Mouse (Mus musculus): ENCODE data around the gene Tmod4.

The Tmod4 gene

DNA sequence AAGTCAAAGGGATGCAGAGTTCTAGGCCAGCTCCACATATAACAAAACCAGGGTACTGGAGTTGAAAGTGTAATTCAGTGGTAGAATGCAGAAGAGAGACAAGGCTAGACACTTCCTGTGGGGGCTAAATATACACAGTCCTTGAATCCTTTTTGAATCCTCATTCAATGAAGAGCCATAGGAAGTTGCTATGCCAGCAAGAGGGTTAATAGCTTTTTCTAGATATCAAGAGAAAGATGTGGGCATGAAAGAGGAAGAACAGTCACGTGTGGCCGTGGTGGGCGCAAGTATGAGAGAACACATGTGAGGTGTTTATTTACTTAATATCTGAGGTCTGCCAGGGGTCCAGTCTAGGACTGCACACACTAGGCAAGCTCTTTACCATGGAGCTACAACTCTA is 12.1 kb downstream of the Tmod4 start:
- DNase-seq (ENCODE audit: low spot score), result no peak

DNA sequence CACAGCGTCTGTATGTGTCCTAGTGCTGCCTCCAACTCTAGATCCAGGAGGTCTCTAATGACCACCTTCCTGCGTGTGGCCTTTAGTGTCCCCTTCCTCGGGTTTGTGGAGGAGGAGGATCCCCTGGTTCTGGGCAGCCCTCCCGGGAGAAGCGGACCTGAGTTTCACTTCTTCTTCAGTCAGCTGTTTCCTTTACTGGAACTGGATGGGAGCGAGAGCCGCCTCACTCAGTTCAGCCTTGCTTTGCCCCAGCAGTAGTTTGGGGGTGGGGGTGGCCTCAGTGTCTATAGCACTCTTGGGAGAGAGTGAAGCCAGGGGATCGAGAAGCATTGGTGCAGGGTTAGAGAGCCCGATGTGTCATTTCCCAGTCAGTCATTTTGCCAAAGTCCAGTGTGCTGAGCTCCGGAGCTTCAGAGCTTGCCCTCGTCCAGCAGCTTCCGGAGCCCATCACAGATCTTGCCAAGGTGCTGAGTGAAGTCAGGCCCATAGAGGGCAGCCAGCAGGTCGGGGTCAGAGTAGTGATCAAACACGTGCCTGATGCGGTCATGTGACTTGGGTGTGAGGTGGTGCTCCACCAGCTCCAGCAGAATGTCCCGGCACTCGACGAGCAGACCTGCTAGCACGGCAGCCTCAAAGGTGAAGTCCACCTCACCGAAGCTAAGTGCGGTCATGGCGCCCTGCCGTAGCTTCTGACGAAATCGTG is 15.5 kb downstream of the Tmod4 start:
- DNase-seq (ENCODE audit: low spot score), result no peak

DNA sequence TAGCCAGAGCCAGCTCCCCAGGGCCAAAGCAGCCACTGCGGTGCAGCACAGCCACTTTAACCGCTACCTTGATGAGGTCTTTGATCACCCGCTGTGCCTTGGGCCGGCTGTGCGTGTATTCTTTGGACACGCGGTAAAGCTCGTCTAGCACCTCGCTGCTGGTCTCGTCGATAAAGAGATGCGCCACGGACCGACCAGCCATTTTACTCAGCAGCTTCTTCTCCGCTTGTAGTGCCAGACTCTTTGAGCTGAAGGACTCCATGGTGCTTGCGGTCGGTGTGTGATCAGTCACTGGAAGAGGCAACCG is 16.0 kb downstream of the Tmod4 start:
- DNase-seq (ENCODE audit: low spot score), result no peak

DNA sequence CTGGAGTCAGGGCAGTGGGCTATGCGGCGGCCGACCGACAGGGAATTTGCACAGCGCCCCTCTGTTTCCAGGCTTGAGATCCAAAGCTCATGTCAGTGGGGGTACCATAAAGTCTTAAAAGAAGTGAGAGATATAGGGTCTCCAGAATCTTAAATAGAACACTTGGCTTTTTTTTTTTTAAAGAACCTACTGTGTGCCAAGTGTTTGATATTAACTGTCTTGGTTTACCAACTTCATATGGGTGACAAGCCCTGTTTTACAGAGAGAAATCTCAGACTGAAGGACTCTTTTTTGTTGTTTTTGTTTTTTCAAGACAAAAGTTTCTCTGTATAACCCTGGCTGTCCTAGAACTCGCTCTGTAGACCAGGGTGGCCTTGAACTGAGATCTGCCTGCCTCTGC is 16.5 kb downstream of the Tmod4 start:
- no peak for DNase-seq (ENCODE audit: low spot score)

GRCm38 (mm10) chr3:95141474-95141873 is 17.2 kb downstream of the Tmod4 start:
- peak; percentile 26 for DNase-seq (ENCODE audit: low spot score)

GRCm38 (mm10) chr3:95141952-95142616 is 17.8 kb downstream of the Tmod4 start, which contains the start of gene Tnfaip8l2:
TSS of gene Tnfaip8l2 (minus strand) at chr3:95142360.
- peak; percentile 39 for DNase-seq (ENCODE audit: low spot score)

DNA sequence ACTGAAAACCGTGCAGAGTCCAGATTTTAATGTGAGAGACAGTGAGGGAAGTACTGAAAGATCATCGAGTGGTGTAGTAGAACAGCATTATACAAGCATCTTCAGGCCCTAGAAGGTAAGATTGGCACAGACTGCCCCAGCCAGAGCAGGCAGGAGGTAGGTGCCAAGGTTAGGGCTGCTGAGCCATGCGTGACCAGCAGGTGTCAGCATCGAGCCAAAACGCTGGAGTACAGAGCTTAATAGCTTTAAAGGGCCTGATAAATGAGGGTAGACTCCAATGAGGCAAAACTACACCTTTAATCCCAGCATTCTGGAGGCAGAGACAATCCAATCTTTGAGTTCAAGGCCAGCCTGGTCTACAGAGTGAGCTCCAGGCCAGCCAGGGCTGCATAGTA is 18.3 kb downstream of the Tmod4 start:
- peak; percentile 80 for DNase-seq (ENCODE audit: low spot score)

- DNase-seq (ENCODE audit: low spot score), result no peak
Observed at GRCm38 (mm10) chr3:95147924-95148323, 23.6 kb downstream of the Tmod4 start.

DNA sequence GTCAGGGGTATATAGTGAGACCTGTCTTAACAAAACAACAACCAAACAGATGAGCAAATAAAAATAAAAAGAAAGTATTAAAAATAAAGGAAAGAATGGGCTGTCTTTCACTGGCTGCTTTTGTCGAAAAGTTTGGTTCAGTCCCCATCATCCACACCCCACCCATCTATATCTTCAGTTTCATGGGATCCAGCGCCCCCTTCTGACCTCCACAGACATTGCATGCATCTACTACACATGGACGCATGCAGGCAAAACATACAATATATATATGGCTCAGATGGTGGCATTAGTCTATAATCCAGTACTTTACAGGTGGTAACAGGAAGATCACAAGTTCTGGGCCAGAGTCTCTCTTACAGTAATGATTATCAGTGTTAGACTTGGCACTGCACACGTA is 29.6 kb downstream of the Tmod4 start:
- peak; percentile 53 for DNase-seq (ENCODE audit: low spot score)

DNA sequence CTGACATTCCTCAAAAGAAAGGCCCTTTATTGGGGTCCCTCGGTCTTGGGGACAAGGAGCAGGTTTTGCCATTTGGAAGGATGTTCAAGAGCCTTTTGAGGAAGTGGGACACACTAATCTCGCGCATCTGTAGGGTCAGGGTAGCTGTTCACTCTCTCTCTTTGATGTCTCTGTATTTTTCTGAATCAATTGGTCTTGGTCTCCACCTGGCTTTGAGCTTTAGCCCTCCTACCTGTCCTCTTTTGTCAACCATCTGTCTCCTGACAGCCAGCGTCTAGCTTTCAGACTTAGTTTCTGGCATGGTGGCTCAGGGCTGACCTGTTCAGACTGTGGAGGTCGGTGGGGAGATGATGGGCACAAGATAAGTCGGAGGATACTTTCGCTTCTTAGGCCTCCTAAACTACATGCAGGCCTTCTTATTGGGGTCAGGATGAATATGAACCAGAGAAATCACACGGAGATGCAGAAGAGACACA is 35.3 kb downstream of the Tmod4 start:
- DNase-seq (ENCODE audit: low spot score), result no peak

GRCm38 (mm10) chr3:95159987-95160963 is 36.0 kb downstream of the Tmod4 start, which contains the start of gene Sema6c:
TSS of gene Sema6c (plus strand) at chr3:95160457.
- peak; percentile 76 for DNase-seq (ENCODE audit: low spot score)

- DNase-seq (ENCODE audit: low spot score), result no peak
Observed at GRCm38 (mm10) chr3:95161041-95161551, 36.8 kb downstream of the Tmod4 start.

- no peak for DNase-seq (ENCODE audit: low spot score)
Observed at GRCm38 (mm10) chr3:95161618-95162344, 37.5 kb downstream of the Tmod4 start.

- no peak for DNase-seq (ENCODE audit: low spot score)
Observed at GRCm38 (mm10) chr3:95162345-95162628, 38.0 kb downstream of the Tmod4 start.

GRCm38 (mm10) chr3:95163419-95164255 is 39.4 kb downstream of the Tmod4 start:
- no peak for DNase-seq (ENCODE audit: low spot score)

DNA sequence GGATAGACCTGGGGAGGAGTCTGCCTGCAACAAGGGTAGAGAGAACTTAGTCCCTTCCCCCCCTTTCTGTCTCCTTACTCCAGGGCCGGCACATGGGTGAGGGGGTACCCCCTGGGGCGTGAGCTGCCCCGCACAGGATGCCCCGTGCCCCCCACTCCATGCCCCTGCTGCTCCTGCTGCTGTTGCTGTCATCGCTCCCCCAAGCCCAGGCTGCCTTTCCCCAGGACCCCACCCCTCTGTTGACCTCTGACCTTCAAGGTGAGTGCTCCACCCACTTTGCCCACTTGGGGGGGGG is 39.9 kb downstream of the Tmod4 start:
- no peak for DNase-seq (ENCODE audit: low spot score)

GRCm38 (mm10) chr3:95164840-95165239 is 40.6 kb downstream of the Tmod4 start:
- no peak for DNase-seq (ENCODE audit: low spot score)

DNA sequence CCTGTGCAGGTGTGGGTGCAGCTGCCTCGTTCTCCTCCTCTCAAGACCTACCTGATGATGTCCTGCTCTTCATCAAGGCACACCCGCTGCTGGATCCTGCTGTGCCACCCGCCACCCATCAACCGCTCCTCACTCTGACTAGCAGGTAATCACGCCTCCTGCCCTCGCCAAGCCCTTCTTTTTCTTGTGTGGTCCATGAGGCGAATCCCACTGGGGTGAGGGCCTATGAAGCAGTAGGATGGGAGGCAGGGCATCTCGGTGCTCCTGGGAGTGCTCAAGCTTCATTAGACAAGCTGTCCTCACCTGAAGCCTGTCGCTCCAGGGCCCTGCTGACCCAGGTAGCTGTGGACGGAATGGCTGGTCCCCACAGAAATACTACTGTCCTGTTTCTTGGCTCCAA is 45.7 kb downstream of the Tmod4 start:
- DNase-seq (ENCODE audit: low spot score), result no peak

GRCm38 (mm10) chr3:95171105-95171504 is 46.8 kb downstream of the Tmod4 start:
- DNase-seq (ENCODE audit: low spot score), result no peak

DNA sequence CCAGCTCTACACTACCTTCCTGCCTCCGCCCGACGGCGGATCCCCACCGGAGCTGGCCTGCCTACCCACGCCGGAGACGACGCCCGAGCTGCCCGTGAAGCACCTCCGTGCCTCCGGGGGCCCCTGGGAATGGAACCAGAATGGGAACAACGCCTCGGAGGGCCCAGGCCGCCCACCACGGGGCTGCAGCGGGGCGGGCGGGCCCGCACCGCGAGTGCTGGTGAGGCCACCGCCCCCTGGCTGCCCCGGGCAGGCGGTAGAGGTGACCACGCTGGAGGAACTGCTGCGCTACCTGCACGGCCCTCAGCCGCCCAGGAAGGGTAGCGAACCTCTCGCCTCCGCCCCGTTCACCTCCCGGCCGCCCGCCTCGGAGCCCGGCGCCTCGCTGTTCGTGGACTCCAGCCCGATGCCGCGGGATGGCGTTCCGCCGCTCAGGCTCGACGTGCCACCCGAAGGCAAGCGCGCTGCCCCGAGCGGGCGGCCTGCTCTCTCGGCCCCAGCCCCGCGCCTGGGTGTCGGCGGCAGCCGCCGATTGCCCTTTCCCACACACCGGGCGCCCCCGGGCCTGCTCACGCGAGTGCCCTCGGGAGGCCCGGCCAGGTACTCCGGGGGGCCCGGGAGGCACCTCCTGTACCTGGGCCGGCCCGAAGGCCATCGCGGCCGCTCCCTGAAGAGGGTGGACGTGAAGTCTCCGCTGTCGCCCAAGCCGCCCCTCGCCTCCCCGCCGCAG is 48.4 kb downstream of the Tmod4 start:
- no peak for DNase-seq (ENCODE audit: low spot score)

Measured in spleen, adult 12 weeks (tissue).